Mouse (Mus musculus) CH12.LX (cell line): ENCODE measurements around the gene Dalrd3. TPM values are rescaled to one million over a fixed set of nuclear protein-coding genes. Genes with fewer than 3 reads are reported as not detected.

Source experiments
- DNase-seq: peaks from one replicate; pipeline ENCODE4 v3.0.0-alpha.2; 2013; ENCODE audit errors: extremely low read depth
- H3K27ac ChIP-seq: 2 replicates; pipeline ENCODE4 v1.5.1; 2012; ENCODE audit warnings: low read depth, mild to moderate bottlenecking, control low read depth, moderate library complexity; ENCODE audit not compliant: insufficient read depth
- H3K27me3 ChIP-seq: replicated peaks from 2 replicates; pipeline ENCODE3; 2012; ENCODE audit warnings: inconsistent platforms
- H3K36me3 ChIP-seq, 2 experiments: replicated peaks in 1 of 2; 2 replicates each; pipeline versions ENCODE3 to v1.6.1; 2012; ENCODE audit warnings: inconsistent platforms in 1 of 2, low read length in 1 of 2, mild to moderate bottlenecking in 1 of 2, mixed read lengths in 1 of 2, moderate library complexity in 1 of 2; ENCODE audit not compliant: control insufficient read depth in 1 of 2, insufficient read depth in 1 of 2
- H3K4me1 ChIP-seq, 2 experiments: 2 replicates each; pipeline ENCODE4 v1.6.1; 2012; ENCODE audit warnings: inconsistent platforms in 1 of 2, moderate library complexity in 1 of 2; ENCODE audit not compliant: insufficient read depth in 2 of 2, control insufficient read depth in 1 of 2
- H3K4me2 ChIP-seq: 2 replicates; pipeline ENCODE4 v1.6.1; 2012; ENCODE audit warnings: low read depth, mild to moderate bottlenecking, control low read depth; ENCODE audit not compliant: poor library complexity, insufficient read depth, severe bottlenecking
- H3K4me3 ChIP-seq, 3 experiments: fragments of 150-350 bp in 1 of 3; sonication (generic) in 1 of 3; replicated peaks in 1 of 3; 2 replicates each; pipeline versions ENCODE3 to v1.5.1; 2011 to 2012; ENCODE audit warnings: low read depth in 2 of 3, low read length in 2 of 3, mild to moderate bottlenecking in 2 of 3, moderate library complexity in 2 of 3, control low read depth in 1 of 3, improper control_type of control experiment in 1 of 3, inconsistent platforms in 1 of 3, mixed read lengths in 1 of 3; ENCODE audit not compliant: poor library complexity in 1 of 3
- H3K79me2 ChIP-seq: replicated peaks from 2 replicates; pipeline ENCODE4 v1.6.1; 2012; ENCODE audit warnings: mild to moderate bottlenecking, moderate library complexity; ENCODE audit not compliant: control insufficient read depth, poor library complexity, insufficient read depth, severe bottlenecking; ENCODE audit errors: extremely low read depth
- H3K9ac ChIP-seq: 2 replicates; pipeline ENCODE4 v1.6.1; 2012; ENCODE audit warnings: low read depth, mild to moderate bottlenecking, control low read depth, moderate library complexity; ENCODE audit not compliant: insufficient read depth
- H3K9me3 ChIP-seq: replicated peaks from 2 replicates; pipeline ENCODE3; 2012; ENCODE audit warnings: low read length, inconsistent platforms, mixed read lengths
- BHLHE40 ChIP-seq: IDR thresholded peaks from 2 replicates; pipeline ENCODE4 v1.6.1; 2011; ENCODE audit warnings: mild to moderate bottlenecking, low read depth, low read length, improper control_type of control experiment
- CHD1 ChIP-seq: IDR thresholded peaks from 2 replicates; pipeline ENCODE4 v1.6.1; 2012; ENCODE audit warnings: low read depth, low read length, improper control_type of control experiment, inconsistent platforms
- CHD2 ChIP-seq: IDR thresholded peaks from 2 replicates; pipeline ENCODE4 v1.6.1; 2011; ENCODE audit warnings: low read length, improper control_type of control experiment
- CTCF ChIP-seq, 2 experiments: IDR thresholded peaks in 1 of 2; conservative IDR thresholded peaks in 1 of 2; 2 replicates each; pipeline ENCODE4 v1.5.1; 2011 to 2012; ENCODE audit warnings: low read depth in 2 of 2, low read length in 2 of 2, improper control_type of control experiment in 1 of 2, inconsistent platforms in 1 of 2, mild to moderate bottlenecking in 1 of 2, moderate library complexity in 1 of 2
- ELF1 ChIP-seq: IDR thresholded peaks from 2 replicates; pipeline ENCODE4 v1.6.1; 2014; ENCODE audit warnings: low read depth, mild to moderate bottlenecking, inconsistent platforms, low read length, improper control_type of control experiment
- ETS1 ChIP-seq: conservative IDR thresholded peaks from 2 replicates; pipeline ENCODE4 v1.6.1; 2012; ENCODE audit warnings: low read depth, mild to moderate bottlenecking, inconsistent platforms, low read length, improper control_type of control experiment, moderate library complexity
- HCFC1 ChIP-seq: IDR thresholded peaks from 2 replicates; pipeline ENCODE4 v1.6.1; 2012; ENCODE audit warnings: low read depth, mild to moderate bottlenecking, inconsistent platforms, low read length, improper control_type of control experiment
- IRF4 ChIP-seq: IDR thresholded peaks from 2 replicates; pipeline ENCODE4 v1.6.1; 2014; ENCODE audit warnings: low read depth, mild to moderate bottlenecking, inconsistent platforms, low read length, improper control_type of control experiment
- MAFK ChIP-seq: IDR thresholded peaks from 2 replicates; pipeline ENCODE4 v1.6.1; 2011; ENCODE audit warnings: low read length, improper control_type of control experiment; ENCODE audit not compliant: insufficient replicate concordance
- MEF2A ChIP-seq: IDR thresholded peaks from 2 replicates; pipeline ENCODE4 v1.6.1; 2014; ENCODE audit warnings: low read depth, mild to moderate bottlenecking, inconsistent platforms, low read length, improper control_type of control experiment, borderline replicate concordance
- MXI1 ChIP-seq: IDR thresholded peaks from 2 replicates; pipeline ENCODE4 v1.6.1; 2011; ENCODE audit warnings: mild to moderate bottlenecking, low read depth, low read length, improper control_type of control experiment
- MYC ChIP-seq: IDR thresholded peaks from 2 replicates; pipeline ENCODE4 v1.6.1; 2011; ENCODE audit warnings: low read depth, mild to moderate bottlenecking, improper control_type of control experiment, low read length
- NRF1 ChIP-seq: IDR thresholded peaks from 2 replicates; pipeline ENCODE4 v1.6.1; 2014; ENCODE audit warnings: low read depth, mild to moderate bottlenecking, inconsistent platforms, low read length, improper control_type of control experiment, moderate library complexity
- POLR2A ChIP-seq: IDR thresholded peaks from 2 replicates; pipeline ENCODE4 v1.6.1; 2011; ENCODE audit warnings: low read depth, mild to moderate bottlenecking, improper control_type of control experiment, low read length
- POLR2AphosphoS2 ChIP-seq: IDR thresholded peaks from 2 replicates; pipeline ENCODE4 v1.6.1; 2011; ENCODE audit warnings: low read depth, low read length, improper control_type of control experiment
- SIN3A ChIP-seq: IDR thresholded peaks from 2 replicates; pipeline ENCODE4 v1.6.1; 2012; ENCODE audit warnings: low read length, improper control_type of control experiment, inconsistent platforms
- TBP ChIP-seq: conservative IDR thresholded peaks from 2 replicates; pipeline ENCODE4 v1.6.1; 2011; ENCODE audit warnings: low read depth, low read length, improper control_type of control experiment
- TCF12 ChIP-seq: IDR thresholded peaks from 2 replicates; pipeline ENCODE4 v1.6.1; 2014; ENCODE audit warnings: low read depth, mild to moderate bottlenecking, inconsistent platforms, low read length, improper control_type of control experiment
- UBTF ChIP-seq: IDR thresholded peaks from 2 replicates; pipeline ENCODE4 v1.6.1; 2012; ENCODE audit warnings: low read depth, mild to moderate bottlenecking, inconsistent platforms, low read length, improper control_type of control experiment, moderate library complexity
- ZMIZ1 ChIP-seq: IDR thresholded peaks from 2 replicates; pipeline ENCODE4 v1.6.1; 2012; ENCODE audit warnings: low read depth, mild to moderate bottlenecking, inconsistent platforms, low read length, improper control_type of control experiment
- ZNF384 ChIP-seq: IDR thresholded peaks from 2 replicates; pipeline ENCODE4 v1.6.1; 2012; ENCODE audit warnings: low read depth, low read length, improper control_type of control experiment, inconsistent platforms
- dilution Hi-C: fragments of 300-500 bp; cut with MboI; formaldehyde crosslinking; loops from 2 replicates; pipeline ENCODE4 v1.14.3; 2020; ENCODE audit warnings: low sequenced_read_pairs; ENCODE audit not compliant: extremely low pct_unique_long_range_greater_than_20kb, extremely low pct_ligation_motif_present
- in situ Hi-C: fragments of 300-500 bp; cut with MboI; formaldehyde crosslinking; loops from 3 replicates; pipeline ENCODE4 v1.14.3; 2019; ENCODE audit warnings: low sequenced_read_pairs, low pct_ligation_motif_present, low pct_unique_long_range_greater_than_20kb, mixed read lengths
- polyA plus RNA-seq: library from polyadenylated mRNA; unstranded; fragments of >175 nt; gene quantifications from 2 replicates; pipeline ENCODE4 v1.2.1, GENCODE M21; 2012; ENCODE audit warnings: low read depth; ENCODE audit not compliant: insufficient read length
- total RNA-seq, 2 experiments: library from RNA; depleted of rRNA; stranded (reverse); fragments of 300-350 nt in 1 of 2; fragments of >200 nt in 1 of 2; gene quantifications; 2 replicates each; pipeline ENCODE4 v1.2.3; 2012 to 2014

Dalrd3 gene
- 110 and 119 TPM in 2 replicates for total RNA-seq (2012; rRNA removed)
- 52.6 and 57.4 TPM in 2 replicates for total RNA-seq (2014; rRNA removed)
- 100 and 114 TPM in 2 replicates for polyA plus RNA-seq

- dilution Hi-C loops = no loop called here
- Histone ChIP-seq H3K27me3 (no peaks in the 10 kb centered on the region), H3K4me2 (peak within 1 kb of the TSS; percentile 81), H3K79me2 (0 out of 2 replicates have a peak, but pooled peaks cover 3% of the 10 kb centered on the region), H3K4me3 (peak within 1 kb of the TSS; percentile 87 to 95 (median 90)), H3K9me3 (no peaks in the 10 kb centered on the region), H3K4me1 (peaks cover 7 to 28% of the 10 kb centered on the region in 2 experiments), H3K36me3 (peaks cover 46 to 56% of the 10 kb centered on the region in 2 experiments), H3K27ac (peak within 1 kb of the TSS; percentile 95), H3K9ac (peak within 1 kb of the TSS; percentile 74)
- DNase-seq = peak; percentile 97
- TF ChIP-seq UBTF (0 out of 2 replicates have a peak, but pooled peaks have one; percentile 47), ZMIZ1 (no peak; the same call in none of the 2 replicates), HCFC1 (peak; percentile 77), NRF1 (peak; percentile 62), IRF4 (no peak), TBP (peak; percentile 66), ZNF384 (no peak), MEF2A (0 out of 2 replicates have a peak, but pooled peaks have one; percentile 0), CHD1 (peak; percentile 80; the same call in 1 of the 2 replicates), POLR2A (peak; percentile 79; the same call in 1 of the 2 replicates), BHLHE40 (peak; percentile 50), MXI1 (peak; percentile 95), TCF12 (peak; percentile 14; the same call in 1 of the 2 replicates), SIN3A (peak; percentile 96), MYC (0 out of 2 replicates have a peak, but pooled peaks have one; percentile 48), CTCF (conservative IDR thresholded peaks at IDR 0.05 in 1 of 2, IDR thresholded peaks at IDR 0.05 in 1 of 2; ENCODE audit: low read depth in 2 of 2, low read length in 2 of 2) (peak in 1 of 2 experiments; percentile 15; a peak in 1 of 4 replicates), MAFK (no peak), POLR2AphosphoS2 (peak; percentile 93), CHD2 (0 out of 2 replicates have a peak, but pooled peaks have one; percentile 59), ELF1 (peak; percentile 95), ETS1 (no peak)
- in situ Hi-C loops = no loop called here
Observed at GRCm38 (mm10) chr9:108569381-108570206, at the start of gene Dalrd3. Gene Dalrd3 (plus strand): TSS chr9:108569886.
